17 mouse cellular contexts compared by ENCODE assay signal in genomic region chr9:57660501-57660900, GRCm38 (mm10). TPM values are rescaled to one million over a fixed set of nuclear protein-coding genes. Genes with fewer than 3 reads are reported as not detected.
A peak's percentile ranks its signal among the peaks of the same experiment; 100 is the strongest.
DNase-seq lines count a peak whose midpoint lies in the region; ATAC-seq lines count a peak whose summit lies in the region.
"Had no signal": no experiment of that assay in that cellular context is flagged by ENCODE, and none has a peak within 500 bp of the region (broad histone marks: within the 10 kb centered on the region; RNA-seq: fewer than 3 reads in every experiment).

No protein-coding gene starts in this region.

- no peaks in the 10 kb centered on the region for H3K36me3 ChIP-seq in midbrain, embryonic 11.5 days (ENCODE audit: control insufficient read depth, insufficient read depth, low read length)
- H3K36me3 ChIP-seq in midbrain, embryonic 13.5 days = no peaks in the 10 kb centered on the region
- H3K36me3 ChIP-seq in liver, embryonic 13.5 days = no peaks in the 10 kb centered on the region
- H3K36me3 ChIP-seq: heart, embryonic 10.5 days; limb, embryonic 12.5 days; midbrain, embryonic 10.5 days had no signal

- H3K4me1 ChIP-seq in midbrain, embryonic 11.5 days (ENCODE audit: control insufficient read depth, insufficient read depth, low read length) = no peaks in the 10 kb centered on the region
- H3K4me1 ChIP-seq in midbrain, embryonic 13.5 days (replicated peaks) = peaks cover 7% of the 10 kb centered on the region
- peaks cover 29% of the 10 kb centered on the region for H3K4me1 ChIP-seq in liver, embryonic 13.5 days (replicated peaks)

- DNase-seq in midbrain, embryonic 11.5 days (ENCODE audit: low spot score, missing footprints) = peak; percentile 14
- DNase-seq in liver, embryonic 13.5 days = peak; percentile 65
- peak; percentile 29 for DNase-seq in thymus, postnatal 4 days
- no peak for DNase-seq in spleen, adult 12 weeks (ENCODE audit: low spot score)
- DNase-seq in cerebellum, postnatal 4 days (ENCODE audit: low spot score in 2 of 2) = no peak

- H3K4me2 ChIP-seq in midbrain, embryonic 11.5 days = no peak overlapping the region
- no peak overlapping the region for H3K4me2 ChIP-seq in midbrain, embryonic 13.5 days (replicated peaks)
- peak overlapping the region; percentile 45 for H3K4me2 ChIP-seq in liver, embryonic 13.5 days
- H3K4me2 ChIP-seq: limb, embryonic 12.5 days had no signal

- WGBS in midbrain, embryonic 11.5 days = 85% methylated on average over 6 of the region's 6 CpGs
- 87% methylated on average over 6 of the region's 6 CpGs for WGBS in midbrain, embryonic 13.5 days
- 35% methylated on average over 6 of the region's 6 CpGs for whole genome bisulfite sequencing in liver, embryonic 13.5 days (ENCODE audit: insufficient replicate concordance)

- H3K9ac ChIP-seq in midbrain, embryonic 11.5 days (ENCODE audit: low read length) = no peak overlapping the region
- no peak overlapping the region for H3K9ac ChIP-seq in midbrain, embryonic 13.5 days (replicated peaks)
- peak overlapping the region; percentile 34 for H3K9ac ChIP-seq in liver, embryonic 13.5 days
- H3K9ac ChIP-seq: limb, embryonic 12.5 days had no signal

- H3K4me3 ChIP-seq in midbrain, embryonic 11.5 days (ENCODE audit: low read depth, low read length) = no peak overlapping the region
- H3K4me3 ChIP-seq in midbrain, embryonic 13.5 days (replicated peaks) = no peak overlapping the region
- no peak overlapping the region for H3K4me3 ChIP-seq in liver, embryonic 13.5 days (replicated peaks)
- H3K4me3 ChIP-seq: heart, embryonic 10.5 days; limb, embryonic 12.5 days; midbrain, embryonic 10.5 days had no signal

- H3K27ac ChIP-seq in midbrain, embryonic 11.5 days (ENCODE audit: low read depth, low read length) = no peak overlapping the region
- H3K27ac ChIP-seq in midbrain, embryonic 13.5 days = no peak overlapping the region
- peak overlapping the region; percentile 72 for H3K27ac ChIP-seq in liver, embryonic 13.5 days
- H3K27ac ChIP-seq: heart, embryonic 10.5 days; hindbrain, postnatal 0 days; limb, embryonic 12.5 days; midbrain, embryonic 10.5 days had no signal

- ATAC-seq in midbrain, embryonic 11.5 days (ENCODE audit: low FRiP score) = no peak
- no peak for ATAC-seq in midbrain, embryonic 13.5 days
- peak; percentile 77 for ATAC-seq in erythroid progenitor cell, adult 5-6 weeks (replicated peaks; ENCODE audit: low FRiP score, poor library complexity, severe bottlenecking)
- peak; percentile 78 for ATAC-seq in liver, embryonic 13.5 days (ENCODE audit: low read depth)

- no peaks in the 10 kb centered on the region for H3K9me3 ChIP-seq in midbrain, embryonic 11.5 days (ENCODE audit: control insufficient read depth, low read length)
- H3K9me3 ChIP-seq in midbrain, embryonic 13.5 days = no peaks in the 10 kb centered on the region
- no peaks in the 10 kb centered on the region for H3K9me3 ChIP-seq in liver, embryonic 13.5 days (replicated peaks)
- H3K9me3 ChIP-seq: heart, embryonic 10.5 days; limb, embryonic 12.5 days; midbrain, embryonic 10.5 days had no signal

- H3K27me3 ChIP-seq in midbrain, embryonic 11.5 days (ENCODE audit: control insufficient read depth, insufficient read depth, low read length) = no peaks in the 10 kb centered on the region
- H3K27me3 ChIP-seq in midbrain, embryonic 13.5 days = no peaks in the 10 kb centered on the region
- no peaks in the 10 kb centered on the region for H3K27me3 ChIP-seq in liver, embryonic 13.5 days
- H3K27me3 ChIP-seq: limb, embryonic 12.5 days had no signal

RNA-seq across cellular contexts. Expression of gene Csk, which starts 7.1 kb away (rescaled TPM):
- polyA plus RNA-seq in midbrain, embryonic 11.5 days (2014; fragmentation: Nextera tagmentation; extraction: Ambion mirVana) = 29.2 and 32.3 TPM in 2 replicates
- polyA plus RNA-seq in midbrain, embryonic 13.5 days (2015; fragmentation: Nextera tagmentation; extraction: Ambion mirVana) = 35.9 and 41.9 TPM in 2 replicates
- 34.6 and 46.1 TPM in 2 replicates for total RNA-seq in erythroid progenitor cell, adult 5-6 weeks (2015; ENCODE audit: low replicate concordance)
- 46.2 and 46.5 TPM in 2 replicates for total RNA-seq in erythroid progenitor cell, adult 5-6 weeks (2017; ENCODE audit: low replicate concordance)
- polyA plus RNA-seq in liver, embryonic 13.5 days (2015; fragmentation: Nextera tagmentation; extraction: Ambion mirVana) = 20.7 and 21.7 TPM in 2 replicates

RNA-seq across cellular contexts. Expression of gene Cyp1a2, which starts 23.0 kb away (rescaled TPM):
- polyA plus RNA-seq in midbrain, embryonic 11.5 days (2014; fragmentation: Nextera tagmentation; extraction: Ambion mirVana) = not detected in 2 replicates
- not detected in 2 replicates for polyA plus RNA-seq in midbrain, embryonic 13.5 days (2015; fragmentation: Nextera tagmentation; extraction: Ambion mirVana)
- total RNA-seq in erythroid progenitor cell, adult 5-6 weeks (2015; ENCODE audit: low replicate concordance) = not detected in 2 replicates
- not detected in 2 replicates for total RNA-seq in erythroid progenitor cell, adult 5-6 weeks (2017; ENCODE audit: low replicate concordance)
- polyA plus RNA-seq in liver, embryonic 13.5 days (2015; fragmentation: Nextera tagmentation; extraction: Ambion mirVana) = 0.10 TPM in 1 of 2 replicates, not detected in the other
- total RNA-seq: gastrocnemius, postnatal 25 days; heart, postnatal 25 days; hindbrain, postnatal 0 days; layer of hippocampus, adult 18-20 months had no signal
- polyA plus RNA-seq: CD4-positive, CD25-positive, alpha-beta regulatory T cell, adult 4 months; heart, embryonic 10.5 days; hindbrain, postnatal 0 days; limb, embryonic 12.5 days; lung, postnatal 0 days; midbrain, embryonic 10.5 days had no signal

RNA-seq across cellular contexts. Expression of gene Cyp1a1, which starts 27.2 kb away (rescaled TPM):
- polyA plus RNA-seq in midbrain, embryonic 11.5 days (2014; fragmentation: Nextera tagmentation; extraction: Ambion mirVana) = not detected in 2 replicates
- polyA plus RNA-seq in midbrain, embryonic 13.5 days (2015; fragmentation: Nextera tagmentation; extraction: Ambion mirVana) = not detected in 2 replicates
- not detected in 2 replicates for total RNA-seq in erythroid progenitor cell, adult 5-6 weeks (2015; ENCODE audit: low replicate concordance)
- not detected in 2 replicates for total RNA-seq in erythroid progenitor cell, adult 5-6 weeks (2017; ENCODE audit: low replicate concordance)
- 0.17 and 0.22 TPM in 2 replicates for polyA plus RNA-seq in liver, embryonic 13.5 days (2015; fragmentation: Nextera tagmentation; extraction: Ambion mirVana)
- polyA plus RNA-seq: CD4-positive, CD25-positive, alpha-beta regulatory T cell, adult 4 months; heart, embryonic 10.5 days; limb, embryonic 12.5 days had no signal

RNA-seq across cellular contexts. Expression of gene Lman1l, which starts 39.9 kb away (rescaled TPM):
- polyA plus RNA-seq in midbrain, embryonic 11.5 days (2014; fragmentation: Nextera tagmentation; extraction: Ambion mirVana) = 0.08 TPM in 1 of 2 replicates, not detected in the other
- polyA plus RNA-seq in midbrain, embryonic 13.5 days (2015; fragmentation: Nextera tagmentation; extraction: Ambion mirVana) = not detected in 2 replicates
- total RNA-seq in erythroid progenitor cell, adult 5-6 weeks (2015; ENCODE audit: low replicate concordance) = not detected in 2 replicates
- total RNA-seq in erythroid progenitor cell, adult 5-6 weeks (2017; ENCODE audit: low replicate concordance) = not detected in 2 replicates
- 0.06 TPM in 1 of 2 replicates, not detected in the other for polyA plus RNA-seq in liver, embryonic 13.5 days (2015; fragmentation: Nextera tagmentation; extraction: Ambion mirVana)
- total RNA-seq: adrenal gland, postnatal 14 days; gastrocnemius, postnatal 25 days; heart, postnatal 25 days; hindbrain, postnatal 0 days; layer of hippocampus, adult 18-20 months had no signal
- polyA plus RNA-seq: heart, embryonic 10.5 days; hindbrain, postnatal 0 days; limb, embryonic 12.5 days; lung, postnatal 0 days had no signal

RNA-seq across cellular contexts. Expression of gene Edc3, which starts 47.8 kb away (rescaled TPM):
- polyA plus RNA-seq in midbrain, embryonic 11.5 days (2014; fragmentation: Nextera tagmentation; extraction: Ambion mirVana) = 27.7 and 30.0 TPM in 2 replicates
- polyA plus RNA-seq in midbrain, embryonic 13.5 days (2015; fragmentation: Nextera tagmentation; extraction: Ambion mirVana) = 38.1 and 40.1 TPM in 2 replicates
- 5.8 and 7.5 TPM in 2 replicates for total RNA-seq in erythroid progenitor cell, adult 5-6 weeks (2015; ENCODE audit: low replicate concordance)
- total RNA-seq in erythroid progenitor cell, adult 5-6 weeks (2017; ENCODE audit: low replicate concordance) = 2.8 and 8.6 TPM in 2 replicates
- polyA plus RNA-seq in liver, embryonic 13.5 days (2015; fragmentation: Nextera tagmentation; extraction: Ambion mirVana) = 16.7 and 18.4 TPM in 2 replicates

Comparison
In these comparisons a context has a peak if more than half of its experiments do, and no peak if none do; other contexts are left out.
1. ATAC-seq: peak in erythroid progenitor cell, adult 5-6 weeks (single experiment) and liver, embryonic 13.5 days (single experiment); none in midbrain, embryonic 11.5 days (single experiment) and midbrain, embryonic 13.5 days (single experiment).
2. DNase-seq: peak in midbrain, embryonic 11.5 days (single experiment), liver, embryonic 13.5 days (single experiment) and thymus, postnatal 4 days (single experiment); none in spleen, adult 12 weeks (single experiment) and cerebellum, postnatal 4 days (0 of 2).